Mouse (Mus musculus) cerebellum, adult 2 months (tissue): Measurements from ENCODE around the gene Olfr802. TPM values are rescaled to one million over a fixed set of nuclear protein-coding genes. Genes with fewer than 3 reads are reported as not detected.

Experiments used
- DNase-seq, 2 experiments: peaks; one replicate each; pipeline ENCODE4 v3.0.0; 2021
- H3K27ac ChIP-seq: fragments of 200-500 bp; 2 replicates; pipeline ENCODE4 v1.5.1; 2012; ENCODE audit warnings: low read length, control low read depth, inconsistent platforms; ENCODE audit not compliant: insufficient read depth
- H3K27me3 ChIP-seq: fragments of 200-500 bp; 2 replicates; pipeline ENCODE4 v1.6.1; 2012; ENCODE audit warnings: inconsistent platforms, mild to moderate bottlenecking, low read length, moderate library complexity; ENCODE audit not compliant: control insufficient read depth, insufficient read depth
- H3K4me1 ChIP-seq: fragments of 200-500 bp; 2 replicates; pipeline ENCODE4 v1.6.1; 2011; ENCODE audit warnings: low read length; ENCODE audit not compliant: control insufficient read depth, insufficient read depth
- H3K4me3 ChIP-seq: fragments of 200-500 bp; replicated peaks from 2 replicates; pipeline ENCODE3; 2011; ENCODE audit warnings: mild to moderate bottlenecking, low read depth, low read length, control low read depth; ENCODE audit not compliant: insufficient read depth
- CTCF ChIP-seq: fragments of 200-500 bp; IDR thresholded peaks from 2 replicates; pipeline ENCODE4 v1.5.1; 2011; ENCODE audit warnings: low read depth, mild to moderate bottlenecking, control low read depth, low read length, moderate library complexity, borderline replicate concordance; ENCODE audit not compliant: insufficient read depth
- POLR2A ChIP-seq: fragments of 200-500 bp; IDR thresholded peaks from 2 replicates; pipeline ENCODE4 v1.6.1; 2011; ENCODE audit warnings: low read length, control low read depth, borderline replicate concordance; ENCODE audit not compliant: insufficient read depth
- WGBS: fragments of 180-500 bp; shearing (Covaris S2); methylation state at CpG from one replicate; pipeline ENCODE4 v1.1.7; 2018; 5-methylcytosine and 5-hydroxymethylcytosine counted together
- polyA plus RNA-seq: library from polyadenylated mRNA; depleted of rRNA; stranded (reverse); fragments of >200 nt; gene quantifications from 2 replicates; pipeline ENCODE4 v1.2.3, GENCODE M21; 2012; rRNA removed

Gene Olfr802
- polyA plus RNA-seq, result not detected in 2 replicates

GRCm38 (mm10) chr10:129688069-129688468, at the start of gene Olfr802:
TSS of gene Olfr802 (minus strand) at chr10:129688169.
- WGBS, result 30% methylated on average over 1 of the region's 1 CpGs
- DNase-seq, result no peak
- no peaks in the 10 kb centered on the region for H3K4me1 ChIP-seq
- no peak within 1 kb of the TSS for H3K4me3 ChIP-seq
- H3K27me3 ChIP-seq, result no peaks in the 10 kb centered on the region
- no peak within 1 kb of the TSS for H3K27ac ChIP-seq
- TF ChIP-seq POLR2A (no peak), CTCF (no peak)

DNA sequence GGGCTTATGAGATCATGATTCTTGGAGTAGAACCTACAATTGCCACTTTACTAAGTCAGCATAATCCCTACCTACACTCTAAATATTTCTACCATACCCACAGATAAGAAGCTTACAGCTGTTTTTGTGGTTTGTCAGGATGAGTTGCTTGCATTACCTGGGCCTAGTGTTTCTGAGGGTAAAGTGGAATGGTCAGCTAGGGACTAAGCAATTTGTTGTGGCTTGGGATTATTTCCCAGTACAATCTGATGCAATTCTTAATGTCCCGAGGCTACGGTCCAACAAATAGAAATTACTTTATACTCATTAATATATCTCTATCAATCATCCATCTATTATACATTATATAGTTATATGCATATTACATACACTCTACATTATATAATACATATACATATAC, 41.3 kb upstream of the Olfr802 start, which contains the start of gene Olfr805:
Olfr805 (minus strand) TSS at position 101 of the 400 bp plus-strand sequence.
- Histone ChIP-seq H3K27ac (no peak within 1 kb of the TSS), H3K4me3 (no peak within 1 kb of the TSS), H3K27me3 (no peaks in the 10 kb centered on the region), H3K4me1 (no peaks in the 10 kb centered on the region)
- no peak for DNase-seq
- no peak for TF ChIP-seq CTCF
- no peak for TF ChIP-seq POLR2A
- WGBS, result 97% methylated on average over 2 of the region's 2 CpGs

- TF ChIP-seq POLR2A, result no peak
- TF ChIP-seq CTCF, result no peak
- no peak for DNase-seq
- Histone ChIP-seq H3K27me3 (no peaks in the 10 kb centered on the region), H3K4me3 (no peak within 1 kb of the TSS), H3K27ac (no peak within 1 kb of the TSS), H3K4me1 (no peaks in the 10 kb centered on the region)
These were observed 14.9 kb upstream of the Olfr802 start, which contains the start of gene Olfr804 for GRCm38 (mm10) chr10:129702910-129703309. TSS of gene Olfr804 (plus strand) at chr10:129703210.

GRCm38 (mm10) chr10:129694186-129694585, 6.2 kb upstream of the Olfr802 start, which contains the start of gene Olfr803:
TSS of gene Olfr803 (minus strand) at chr10:129694286.
- DNase-seq, result no peak
- no peak within 1 kb of the TSS for H3K27ac ChIP-seq
- no peaks in the 10 kb centered on the region for H3K27me3 ChIP-seq
- 84% methylated on average over 2 of the region's 2 CpGs for WGBS
- H3K4me1 ChIP-seq, result no peaks in the 10 kb centered on the region
- TF ChIP-seq CTCF (no peak), POLR2A (no peak)
- H3K4me3 ChIP-seq, result no peak within 1 kb of the TSS

GRCm38 (mm10) chr10:129673765-129674164, 14.2 kb downstream of the Olfr802 start, which contains the start of gene Olfr801:
TSS of gene Olfr801 (minus strand) at chr10:129673865.
- DNase-seq, result no peak
- WGBS, result 92% methylated on average over 1 of the region's 1 CpGs
- no peak within 1 kb of the TSS for H3K4me3 ChIP-seq
- H3K4me1 ChIP-seq, result no peaks in the 10 kb centered on the region
- TF ChIP-seq CTCF (no peak), POLR2A (no peak)
- no peaks in the 10 kb centered on the region for H3K27me3 ChIP-seq
- no peak within 1 kb of the TSS for H3K27ac ChIP-seq

- no peak for DNase-seq
- no peaks in the 10 kb centered on the region for H3K27me3 ChIP-seq
- no peaks in the 10 kb centered on the region for H3K4me1 ChIP-seq
- no peak within 1 kb of the TSS for H3K4me3 ChIP-seq
- no peak within 1 kb of the TSS for H3K27ac ChIP-seq
- no peak for TF ChIP-seq CTCF
- TF ChIP-seq POLR2A, result no peak
These were observed 30.6 kb downstream of the Olfr802 start, which contains the start of gene Olfr800 for GRCm38 (mm10) chr10:129657394-129657793. TSS of gene Olfr800 (plus strand) at chr10:129657694.

DNA sequence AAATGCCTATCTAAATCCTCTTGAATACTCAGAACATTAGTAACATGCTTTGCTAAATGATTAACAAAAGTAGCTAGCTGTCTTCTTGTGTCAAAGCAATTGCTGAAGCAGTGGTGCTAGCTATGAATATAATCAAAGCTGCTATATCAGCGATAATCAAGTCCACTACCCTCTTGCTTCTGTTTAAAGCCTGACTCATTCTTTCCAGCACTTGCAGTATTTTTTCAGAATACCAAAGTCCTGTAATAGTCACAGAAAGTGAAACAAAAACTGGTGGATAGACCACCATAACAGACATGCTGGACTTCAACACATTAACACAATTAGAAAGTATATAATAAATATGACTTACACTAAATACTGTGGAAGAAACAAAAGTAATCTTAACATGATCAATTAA, 36.2 kb downstream of the Olfr802 start:
- no peak for DNase-seq
- WGBS, result 95% methylated on average over 1 of the region's 1 CpGs
- H3K4me3 ChIP-seq, result no peak overlapping the region
- H3K27me3 ChIP-seq, result no peaks in the 10 kb centered on the region
- H3K4me1 ChIP-seq, result no peaks in the 10 kb centered on the region
- TF ChIP-seq POLR2A (no peak), CTCF (no peak)
- no peak overlapping the region for H3K27ac ChIP-seq

DNA sequence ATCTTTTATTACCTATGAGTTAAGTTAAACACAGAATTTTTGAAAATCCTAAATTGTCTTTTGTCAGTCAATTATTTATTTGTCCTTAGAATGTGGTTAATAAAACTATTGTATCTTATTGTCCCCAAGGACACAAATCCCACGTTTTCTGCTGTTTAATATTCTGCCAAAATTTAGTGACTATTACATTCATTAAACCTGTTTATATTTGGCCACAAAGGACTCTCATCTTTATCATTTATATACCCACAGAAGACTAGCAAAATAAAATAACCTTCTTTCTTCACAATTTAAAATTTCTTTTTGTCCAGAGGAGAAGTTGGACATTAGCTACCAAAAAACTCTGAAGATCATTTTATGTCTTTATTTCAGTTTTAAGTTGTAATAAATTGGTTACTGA, 50.8 kb downstream of the Olfr802 start, which contains the start of gene Olfr799:
Olfr799 (plus strand) TSS at position 301 of the 400 bp plus-strand sequence.
- DNase-seq, result no peak
- Histone ChIP-seq H3K27ac (no peak within 1 kb of the TSS), H3K4me1 (no peaks in the 10 kb centered on the region), H3K27me3 (no peaks in the 10 kb centered on the region), H3K4me3 (no peak within 1 kb of the TSS)
- 20% methylated on average over 1 of the region's 1 CpGs for WGBS
- TF ChIP-seq POLR2A (no peak), CTCF (no peak)

DNA sequence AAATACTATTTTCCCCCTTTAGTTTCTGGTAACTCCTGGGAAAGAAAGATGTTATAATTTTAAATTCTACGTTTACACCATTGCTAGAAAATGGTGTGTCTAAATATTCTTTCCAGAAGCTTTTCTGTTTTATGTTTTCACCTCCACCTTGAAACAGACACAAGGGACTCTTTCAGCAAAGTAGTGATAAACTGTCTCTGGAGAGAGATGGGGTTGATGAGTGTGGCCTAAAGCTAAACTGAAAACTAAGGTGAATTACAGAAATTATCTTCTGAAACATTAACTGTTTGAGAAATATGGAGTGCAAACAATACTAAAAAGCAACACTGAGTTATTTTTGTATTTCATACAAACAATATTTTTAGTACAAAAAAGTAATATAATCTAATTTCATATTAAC, 60.1 kb downstream of the Olfr802 start, which contains the start of gene Olfr798:
Olfr798 (minus strand) TSS at position 101 of the 400 bp plus-strand sequence.
- TF ChIP-seq POLR2A, result no peak
- no peak for TF ChIP-seq CTCF
- DNase-seq, result no peak

More for the DNA sequence above, 60.1 kb downstream of the Olfr802 start, which contains the start of gene Olfr798:
- WGBS, result 80% methylated on average over 1 of the region's 1 CpGs
- H3K4me1 ChIP-seq, result no peaks in the 10 kb centered on the region
- no peak within 1 kb of the TSS for H3K4me3 ChIP-seq
- H3K27me3 ChIP-seq, result no peaks in the 10 kb centered on the region
- H3K27ac ChIP-seq, result no peak within 1 kb of the TSS

Other genes with a start within 250 kb of the Olfr802 start
- not detected in 2 replicates for gene Olfr787, start 226.3 kb downstream of the Olfr802 start, polyA plus RNA-seq
- gene Olfr788, start 217.2 kb downstream of the Olfr802 start, polyA plus RNA-seq, result not detected in 2 replicates
- gene Olfr789, start 203.4 kb downstream of the Olfr802 start, polyA plus RNA-seq, result not detected in 2 replicates
- not detected in 2 replicates for gene Olfr790, start 189.7 kb downstream of the Olfr802 start, polyA plus RNA-seq
- not detected in 2 replicates for gene Olfr791, start 166.4 kb downstream of the Olfr802 start, polyA plus RNA-seq
- not detected in 2 replicates for gene Olfr792, start 149.0 kb downstream of the Olfr802 start, polyA plus RNA-seq
- gene Olfr794, start 120.5 kb downstream of the Olfr802 start, polyA plus RNA-seq, result not detected in 2 replicates
- not detected in 2 replicates for gene Olfr796, start 75.6 kb downstream of the Olfr802 start, polyA plus RNA-seq
- not detected in 2 replicates for gene Olfr798, start 60.2 kb downstream of the Olfr802 start, polyA plus RNA-seq
- not detected in 2 replicates for gene Olfr799, start 50.7 kb downstream of the Olfr802 start, polyA plus RNA-seq
- not detected in 2 replicates for gene Olfr800, start 30.5 kb downstream of the Olfr802 start, polyA plus RNA-seq
- not detected in 2 replicates for gene Olfr801, start 14.3 kb downstream of the Olfr802 start, polyA plus RNA-seq
- not detected in 2 replicates for gene Olfr803, start 6.1 kb upstream of the Olfr802 start, polyA plus RNA-seq
- not detected in 2 replicates for gene Olfr804, start 15.0 kb upstream of the Olfr802 start, polyA plus RNA-seq
- gene Olfr805, start 41.2 kb upstream of the Olfr802 start, polyA plus RNA-seq, result not detected in 2 replicates
- gene Olfr806, start 53.8 kb upstream of the Olfr802 start, polyA plus RNA-seq, result not detected in 2 replicates
- gene Olfr807, start 69.6 kb upstream of the Olfr802 start, polyA plus RNA-seq, result not detected in 2 replicates
- not detected in 2 replicates for gene Olfr808, start 77.3 kb upstream of the Olfr802 start, polyA plus RNA-seq
- gene Olfr809, start 86.5 kb upstream of the Olfr802 start, polyA plus RNA-seq, result not detected in 2 replicates
- gene Olfr810, start 106.7 kb upstream of the Olfr802 start, polyA plus RNA-seq, result not detected in 2 replicates
- not detected in 2 replicates for gene Olfr811, start 116.2 kb upstream of the Olfr802 start, polyA plus RNA-seq
- gene Olfr812, start 157.9 kb upstream of the Olfr802 start, polyA plus RNA-seq, result not detected in 2 replicates
- gene Olfr813, start 167.2 kb upstream of the Olfr802 start, polyA plus RNA-seq, result not detected in 2 replicates
- gene Olfr814, start 191.7 kb upstream of the Olfr802 start, polyA plus RNA-seq, result not detected in 2 replicates
- gene Olfr815, start 217.7 kb upstream of the Olfr802 start, polyA plus RNA-seq, result not detected in 2 replicates
- gene Olfr816, start 227.4 kb upstream of the Olfr802 start, polyA plus RNA-seq, result not detected in 2 replicates